Mouse (Mus musculus) brain, embryonic 18.5 days (tissue): ENCODE measurements around the gene Socs7.
"Not testable (repeated sequence)": the region's sequence is repeated elsewhere in the genome, so short reads cannot be mapped to it uniquely, and the experiment has no call there.

Source experiments
- DNase-seq: peaks from one replicate; pipeline ENCODE4 v3.0.0-alpha.2; 2012; ENCODE audit warnings: low read depth, low spot score

The Socs7 gene

DNA sequence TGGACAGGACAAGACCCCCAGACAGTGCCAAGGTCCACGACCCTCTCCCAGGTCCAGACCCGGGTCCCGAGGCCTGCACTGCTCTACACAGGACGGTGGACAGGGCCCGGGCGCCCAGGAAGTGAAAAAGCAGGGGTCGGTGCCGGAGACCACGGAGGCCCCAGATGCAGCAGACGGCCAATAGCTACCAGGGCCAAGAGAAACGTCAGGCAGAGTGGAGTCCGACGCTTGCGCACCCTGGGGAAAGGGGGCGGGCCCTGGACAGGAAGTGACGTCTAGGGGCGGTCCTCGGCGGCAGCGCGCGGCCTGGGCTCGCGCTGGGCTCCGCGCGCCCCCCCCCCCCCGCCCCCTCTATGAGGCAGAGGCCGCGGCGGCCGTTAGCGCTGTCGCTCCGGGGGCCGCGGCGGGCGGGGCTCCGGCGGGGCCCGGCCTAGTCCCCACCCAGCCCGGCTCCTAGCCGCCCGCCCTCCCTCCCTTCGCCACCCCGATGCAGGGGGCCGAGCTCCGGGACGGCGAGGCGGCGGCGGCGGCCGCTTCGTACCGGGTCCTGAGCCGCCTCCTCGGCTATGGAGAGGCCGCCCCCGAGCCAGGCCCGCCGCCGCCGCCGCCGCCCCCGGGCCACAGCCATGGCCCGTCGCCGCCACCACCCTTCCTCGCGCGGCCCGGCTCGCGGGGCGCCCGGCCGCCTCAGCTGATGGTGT is at the start of gene Socs7:
TSS of gene Socs7 (plus strand) at position 604 of the 701 bp plus-strand sequence.
- DNase-seq: peak; percentile 89

DNA sequence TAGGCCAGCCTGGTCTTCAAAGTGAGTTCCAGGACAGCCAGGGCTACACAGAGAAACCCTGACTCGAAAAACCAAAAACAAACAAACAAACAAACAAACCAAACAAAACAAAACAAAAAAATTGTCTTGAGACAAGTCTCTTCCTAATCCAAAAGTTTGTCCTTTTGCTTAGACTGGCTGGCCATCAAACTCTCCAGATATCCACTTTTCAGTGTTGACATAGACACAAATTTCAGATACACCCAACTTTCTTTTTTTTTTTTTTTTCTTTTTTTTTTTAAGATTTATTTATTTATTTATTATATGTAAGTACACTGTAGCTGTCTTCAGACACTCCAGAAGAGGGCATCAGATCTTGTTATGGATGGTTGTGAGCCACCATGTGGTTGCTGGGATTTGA is 49.5 kb upstream of the Socs7 start:
- DNase-seq: not testable (repeated sequence)

DNA sequence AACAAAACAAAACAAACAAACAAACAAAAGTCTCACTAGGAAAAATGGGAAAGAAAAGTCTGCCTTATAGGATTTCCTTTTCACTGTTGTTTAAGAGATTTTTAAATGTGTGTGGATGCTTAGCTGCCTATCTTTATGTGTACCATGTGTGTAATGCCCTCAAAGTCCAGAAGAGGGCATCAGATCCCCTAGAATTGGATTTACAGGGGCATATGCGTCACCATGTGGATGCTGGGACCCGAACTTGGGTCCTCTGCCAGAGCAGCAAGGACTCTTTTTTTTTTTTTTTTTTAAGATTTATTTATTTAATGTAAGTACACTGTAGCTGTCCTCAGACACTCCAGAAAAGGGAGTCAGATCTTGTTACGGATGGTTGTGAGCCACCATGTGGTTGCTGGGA is 48.2 kb upstream of the Socs7 start:
- no peak for DNase-seq

DNA sequence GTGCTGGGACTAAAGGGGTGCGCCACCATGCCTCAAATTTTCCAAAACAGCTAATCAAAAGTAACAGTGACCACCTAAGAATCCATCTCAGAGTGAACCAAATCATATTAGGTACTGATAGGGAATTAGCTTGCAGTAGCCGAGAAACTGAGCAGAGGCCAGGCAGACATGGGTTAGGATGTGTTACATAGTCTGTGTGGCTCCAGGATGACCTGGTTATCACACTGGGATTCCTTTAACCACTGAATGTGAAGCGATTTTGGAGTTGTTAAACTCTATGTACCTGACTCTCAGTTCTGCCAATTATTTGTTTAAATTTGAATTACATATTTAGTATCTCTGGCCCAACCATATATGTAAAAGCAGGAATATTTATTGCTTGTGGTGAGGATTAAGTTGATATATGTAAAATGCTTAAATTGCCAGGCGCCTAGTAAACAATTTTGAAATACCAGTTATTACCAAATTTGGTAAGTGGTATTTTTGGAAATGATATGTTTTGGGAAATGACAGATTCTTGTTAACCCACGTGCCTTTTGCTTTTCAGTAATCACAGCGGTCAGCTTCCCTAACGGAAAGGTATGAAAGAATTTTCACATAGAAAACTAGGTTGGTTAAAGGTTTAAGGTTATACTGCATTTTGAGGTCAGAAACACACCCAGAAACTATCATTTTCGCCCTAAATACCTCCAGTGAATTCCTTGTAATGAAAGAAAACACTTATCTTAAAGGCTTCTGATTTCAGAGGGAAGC is 47.4 kb upstream of the Socs7 start:
- DNase-seq: no peak

DNA sequence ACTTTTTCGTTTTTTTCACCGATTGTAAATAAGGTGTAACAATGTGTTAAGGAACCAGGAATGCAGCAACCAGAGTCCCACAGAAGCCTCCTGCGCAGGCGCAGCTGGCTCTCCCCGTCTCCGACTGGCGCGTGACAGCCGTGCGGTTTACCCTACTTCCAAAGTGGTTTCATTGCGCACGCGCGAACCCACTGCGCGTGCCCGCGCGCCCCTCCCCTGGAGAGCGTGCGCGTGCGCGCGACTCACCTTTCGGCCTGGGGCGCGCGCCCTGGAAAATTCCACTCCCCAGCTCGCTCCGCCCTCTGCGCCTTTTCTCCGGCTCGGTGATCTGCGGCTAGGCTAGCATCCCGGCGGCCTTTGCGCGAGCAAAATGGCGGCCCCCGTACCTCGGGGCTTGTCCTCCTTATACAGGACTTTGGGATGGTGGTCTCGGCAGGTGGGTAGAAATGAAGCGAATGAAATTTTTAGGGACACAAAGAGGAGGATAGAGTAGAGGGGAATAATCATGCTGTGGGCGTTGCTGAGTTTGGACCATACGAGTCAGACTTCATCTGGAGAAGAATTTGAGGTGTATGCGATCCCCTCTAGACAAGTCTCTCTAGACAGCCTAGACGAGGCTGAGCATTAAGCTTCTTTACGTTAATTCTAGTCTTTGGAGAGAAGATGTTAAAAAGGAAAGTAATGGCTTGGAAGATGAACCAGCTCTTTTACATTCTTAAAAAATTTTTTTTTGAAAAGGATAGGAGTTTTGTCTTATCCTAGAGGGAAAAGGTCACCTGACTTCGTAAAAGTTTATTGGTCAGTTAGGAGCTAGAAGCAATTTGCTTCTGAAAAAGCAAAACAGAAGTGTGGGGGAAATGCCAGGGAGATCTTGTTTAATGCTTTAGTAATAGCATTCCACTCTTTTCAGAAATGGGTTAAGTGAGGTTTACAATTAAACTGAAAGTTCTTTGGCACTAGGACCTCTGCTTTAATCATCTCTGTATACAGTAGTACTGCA is 46.5 kb upstream of the Socs7 start, which contains the start of gene Mrpl45:
TSS of gene Mrpl45 (plus strand) at position 213 of the 1,000 bp plus-strand sequence.
- peak; percentile 93 for DNase-seq

DNA sequence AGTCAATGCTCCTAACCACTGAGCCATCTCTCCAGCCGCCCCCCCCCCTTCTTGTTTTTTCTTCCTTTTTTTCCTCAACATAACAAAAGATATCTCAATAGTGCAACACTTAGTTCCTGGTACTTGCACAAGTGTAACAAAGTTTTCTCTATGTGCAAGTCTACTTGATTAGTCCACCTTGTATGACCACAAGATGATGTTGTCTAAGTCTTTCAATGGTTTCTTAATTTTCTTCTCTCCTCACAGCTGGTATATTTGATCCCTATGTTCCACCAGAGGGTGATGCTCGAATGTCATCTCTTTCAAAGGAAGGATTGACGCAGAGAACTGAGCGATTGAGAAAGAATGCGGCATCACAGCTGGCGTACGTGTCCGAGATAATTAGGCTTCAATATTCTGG is 41.2 kb upstream of the Socs7 start:
- no peak for DNase-seq

DNA sequence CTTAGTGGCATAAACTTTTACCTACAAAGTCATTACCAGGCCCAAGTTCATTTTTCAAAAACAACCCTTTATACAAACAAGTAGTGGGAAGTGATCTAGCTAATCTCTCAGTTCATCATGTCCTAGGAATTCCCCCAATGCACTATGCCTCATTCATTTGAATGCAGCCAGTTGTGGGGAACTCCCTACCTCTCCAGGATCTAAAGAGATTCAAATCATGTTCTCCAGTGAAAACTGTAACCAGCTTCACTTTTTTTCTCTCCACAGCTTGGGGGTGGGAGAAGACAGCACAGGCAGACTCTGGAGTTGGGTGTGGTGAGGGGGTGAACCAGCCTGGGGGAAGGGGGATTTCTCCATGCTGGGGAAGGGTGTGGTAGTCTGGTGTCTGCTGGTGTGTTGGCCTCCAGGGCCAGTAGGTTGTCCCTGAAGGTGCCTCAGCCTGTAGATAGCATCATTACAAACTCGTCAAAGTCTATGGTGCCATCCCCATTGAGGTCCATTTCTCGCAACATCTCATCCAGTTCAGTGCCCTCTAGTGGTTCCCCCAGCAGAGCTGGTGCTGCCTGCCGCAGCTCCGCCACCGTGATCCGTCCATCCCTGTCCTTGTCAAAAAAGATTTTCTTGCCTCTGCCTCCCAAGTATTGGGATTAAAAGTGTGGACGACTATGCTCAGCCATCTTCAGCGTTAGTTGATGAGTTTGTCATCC is 40.3 kb upstream of the Socs7 start:
- DNase-seq: not testable (repeated sequence)

DNA sequence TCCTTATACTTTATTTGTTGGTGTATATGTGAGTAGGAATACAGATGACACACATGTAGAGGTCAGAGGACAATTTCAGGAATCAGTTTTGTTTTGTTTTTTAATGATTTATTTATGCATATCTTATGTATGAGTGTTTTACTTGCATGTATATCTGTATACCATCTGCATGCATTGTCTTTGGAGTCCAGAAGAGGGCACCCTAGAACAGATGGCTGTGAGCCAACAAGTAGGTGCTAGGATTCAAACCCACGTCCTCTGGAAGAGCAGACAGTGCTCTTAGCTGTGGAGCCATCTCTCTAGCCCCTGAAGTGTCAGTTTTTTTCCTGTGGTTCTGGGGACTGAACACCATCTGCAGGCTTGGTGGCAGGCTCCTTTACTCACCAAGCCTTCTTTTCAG is 37.1 kb upstream of the Socs7 start:
- no peak for DNase-seq

DNA sequence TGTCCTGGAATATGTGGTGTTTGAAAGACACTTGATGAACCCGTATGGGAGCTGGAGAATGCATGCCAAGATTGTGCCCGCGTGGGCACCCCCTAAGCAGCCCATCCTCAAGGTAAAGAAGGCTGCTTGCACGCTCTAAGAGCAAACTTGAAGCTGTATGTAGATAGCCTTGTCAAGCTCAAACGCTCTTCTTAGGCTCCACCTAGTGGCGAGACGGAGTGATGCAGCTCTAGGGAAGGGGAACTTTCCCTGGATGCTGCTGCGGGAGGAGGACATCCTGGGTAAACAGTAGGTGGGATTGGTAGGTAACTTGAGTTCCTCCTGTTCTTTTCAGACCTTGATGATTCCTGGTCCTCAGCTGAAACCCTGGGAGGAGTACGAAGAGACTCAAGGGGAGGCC is 34.2 kb upstream of the Socs7 start:
- no peak for DNase-seq

DNA sequence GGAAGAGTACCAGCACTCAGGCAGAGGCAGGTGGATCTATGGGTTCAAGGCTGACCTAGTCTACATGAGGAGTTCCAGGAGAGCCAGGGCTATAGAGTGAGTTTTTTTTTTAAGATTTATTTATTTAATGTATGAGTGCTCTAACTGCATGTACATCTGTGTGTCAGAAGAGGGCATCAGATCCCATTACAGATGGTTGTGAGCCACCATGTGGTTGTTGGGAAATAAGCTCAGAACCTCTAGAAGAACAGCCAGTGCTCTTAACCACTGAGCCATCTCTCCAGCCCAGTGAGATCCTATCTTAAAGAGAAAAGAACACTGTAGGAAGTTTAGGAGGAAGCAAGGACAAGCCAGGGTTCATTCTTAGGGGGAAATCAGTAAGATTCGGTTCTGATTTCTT is 32.0 kb upstream of the Socs7 start:
- DNase-seq: no peak

DNA sequence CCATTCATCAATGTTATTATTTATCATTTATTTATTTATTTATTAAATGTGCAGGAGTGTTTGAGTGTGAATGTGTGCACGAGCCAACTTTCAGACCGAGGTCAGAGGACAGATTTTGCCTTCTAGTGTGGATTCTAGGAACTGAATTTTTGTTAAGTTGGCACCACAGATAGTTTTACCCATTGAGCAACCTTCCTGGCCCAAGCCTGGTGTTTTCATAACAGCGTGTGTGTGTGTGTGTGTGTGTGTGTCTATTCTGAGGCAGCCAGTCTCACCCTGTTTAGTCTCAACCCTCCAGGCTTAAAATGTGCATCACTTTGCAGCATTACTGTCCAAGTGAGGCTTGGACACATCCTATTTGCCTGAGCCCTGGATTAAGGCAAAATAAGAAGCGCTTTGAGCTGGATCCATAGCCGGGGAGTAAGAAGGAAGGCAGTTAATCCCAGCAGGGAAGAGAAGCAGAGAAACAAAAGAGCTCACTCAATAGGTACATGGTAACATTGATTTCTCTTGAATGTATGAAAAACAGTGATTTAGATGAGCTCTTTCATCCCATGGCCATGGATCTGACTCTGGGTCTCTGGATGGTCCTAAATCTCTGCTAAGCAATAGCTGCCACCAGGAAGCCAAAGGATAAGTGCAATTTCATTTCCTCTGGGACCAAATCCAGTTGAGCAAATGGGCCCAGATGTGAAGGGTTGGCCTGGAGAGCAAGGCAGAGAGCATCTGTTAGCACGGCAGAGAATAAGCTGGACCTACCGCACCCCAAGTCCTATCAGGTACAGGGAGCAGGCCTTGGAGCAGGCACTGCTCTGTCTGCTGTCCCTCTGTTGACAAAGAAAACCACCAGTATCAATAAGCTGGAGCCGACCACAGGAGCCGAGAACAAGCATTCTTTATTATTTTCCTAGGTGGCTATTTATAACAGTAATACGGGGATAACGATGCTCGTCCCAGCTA is 30.8 kb upstream of the Socs7 start:
- no peak for DNase-seq

DNA sequence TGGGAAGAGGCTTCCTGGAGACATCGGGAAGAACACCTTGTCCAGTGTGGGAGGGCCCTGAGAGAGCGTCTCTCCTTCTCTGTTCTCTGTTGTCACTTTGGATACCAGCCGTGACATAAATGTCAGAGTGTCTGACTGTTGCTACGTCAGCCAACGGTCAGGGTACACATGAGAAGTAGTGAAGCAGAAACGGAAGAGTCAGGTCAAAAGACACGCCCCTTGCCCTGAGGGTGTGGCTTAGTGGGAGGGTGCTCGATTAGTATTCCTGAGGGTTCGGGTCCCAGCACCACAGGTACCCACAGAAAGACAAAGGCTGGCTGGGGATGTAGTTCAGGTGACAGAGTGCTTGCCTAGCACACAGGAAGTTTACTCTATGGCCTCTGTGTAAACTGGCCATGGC is 29.3 kb upstream of the Socs7 start:
- DNase-seq: no peak

DNA sequence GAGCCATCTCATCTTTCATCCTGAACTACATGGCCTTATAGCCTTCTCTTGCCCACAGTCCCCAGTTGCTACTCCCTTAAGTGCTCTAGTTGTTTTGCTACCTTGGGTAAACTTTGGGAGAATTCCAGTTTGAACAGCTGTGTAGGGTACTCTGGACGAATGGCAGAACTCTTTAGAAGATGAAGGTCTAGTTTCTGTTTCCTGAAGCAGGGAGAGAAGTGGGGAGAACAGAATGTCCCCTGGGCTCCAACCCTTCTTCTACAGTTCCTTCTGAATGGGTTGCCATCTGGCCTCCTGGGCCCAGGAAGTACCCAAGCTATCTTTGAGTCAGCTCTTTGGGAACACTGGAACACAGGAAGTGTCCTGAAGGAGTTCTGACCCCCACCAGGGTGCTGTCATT is 28.5 kb upstream of the Socs7 start:
- DNase-seq: no peak

DNA sequence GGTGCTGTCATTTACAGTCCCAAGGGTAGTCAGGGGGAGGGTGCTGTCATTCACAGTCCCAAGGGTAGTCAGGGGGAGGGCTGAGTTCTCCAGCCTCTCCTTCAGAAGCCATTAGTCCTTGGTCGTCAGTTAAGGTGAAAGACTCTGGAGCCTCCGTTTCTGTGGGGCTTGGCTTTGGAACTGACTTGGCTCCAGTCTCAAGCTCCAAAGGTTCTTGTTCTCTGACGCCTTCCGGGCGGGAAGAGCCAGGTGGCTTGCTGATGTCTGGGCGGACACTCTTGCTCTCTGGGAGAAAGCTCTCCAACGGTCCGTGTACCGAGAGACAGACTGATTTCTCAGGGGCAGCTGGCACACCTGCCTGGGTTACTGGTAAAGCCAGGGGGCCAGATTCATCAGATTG is 28.0 kb upstream of the Socs7 start:
- no peak for DNase-seq

DNA sequence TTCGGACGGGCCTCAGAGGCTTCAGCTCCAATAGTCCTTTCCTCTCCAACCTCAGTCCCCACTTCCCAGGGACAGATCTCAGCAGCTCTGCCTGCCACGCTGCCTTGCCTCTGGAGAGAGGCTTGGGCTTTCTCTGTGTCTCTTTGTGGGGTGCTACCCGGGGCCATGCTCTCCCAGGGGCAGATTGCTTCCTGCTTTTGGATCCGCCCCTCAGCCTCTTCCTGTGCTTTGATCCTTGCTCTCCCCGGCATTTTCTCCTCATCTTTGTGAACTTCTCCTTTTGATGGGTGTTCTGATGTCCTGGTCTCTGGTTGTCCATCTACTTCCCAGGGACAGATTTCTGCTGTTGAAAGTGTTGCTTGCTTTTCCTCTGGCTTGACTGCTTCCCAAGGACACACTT is 26.1 kb upstream of the Socs7 start:
- no peak for DNase-seq

DNA sequence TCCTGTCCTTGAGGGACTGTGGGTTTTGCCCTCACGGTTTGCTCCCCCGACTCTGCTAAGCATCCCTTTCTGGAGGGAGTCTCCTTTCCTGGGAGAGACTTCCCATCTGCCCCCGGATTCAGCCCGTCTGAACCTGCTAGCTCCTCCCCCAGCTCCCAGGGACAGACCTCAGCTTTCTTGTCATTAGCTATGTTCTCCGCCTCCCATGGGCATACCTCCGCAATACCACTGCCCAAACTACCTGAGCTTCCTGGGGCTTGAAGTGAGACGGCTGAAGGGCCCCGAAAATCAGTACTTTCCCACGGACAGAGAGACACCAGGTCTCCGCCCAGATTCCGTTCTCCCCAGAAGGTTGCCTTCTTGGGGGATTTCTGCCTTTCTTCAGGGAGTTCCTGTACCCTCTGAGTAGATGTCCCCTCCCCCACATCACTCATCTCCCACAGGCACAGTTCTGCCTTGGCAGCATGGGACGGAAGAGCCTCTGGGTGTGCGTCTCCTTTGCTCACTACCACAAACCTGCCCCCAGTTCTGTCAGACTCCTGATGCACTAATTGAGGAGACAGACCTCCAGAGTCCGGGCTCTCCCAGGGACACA is 25.5 kb upstream of the Socs7 start:
- no peak for DNase-seq

DNA sequence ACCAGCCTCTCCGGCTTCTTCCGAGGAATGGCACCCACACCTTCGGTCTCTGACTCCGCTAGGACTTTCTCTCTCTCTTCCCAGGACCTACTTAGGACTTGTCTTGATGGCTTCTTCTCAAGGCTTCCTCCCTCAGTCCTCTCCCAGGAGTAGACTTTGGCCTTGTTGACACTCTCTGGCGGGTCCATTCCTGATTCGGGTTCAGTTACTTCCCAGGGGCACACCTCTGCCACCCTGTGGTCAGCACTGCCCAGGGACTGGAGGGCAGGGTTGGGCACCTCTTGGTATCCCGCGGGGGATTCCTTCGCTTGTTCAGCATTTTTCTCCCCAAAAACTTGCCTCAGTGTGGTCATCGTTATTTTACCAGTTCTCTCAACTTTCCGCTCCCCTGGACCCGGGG is 25.0 kb upstream of the Socs7 start:
- DNase-seq: no peak

DNA sequence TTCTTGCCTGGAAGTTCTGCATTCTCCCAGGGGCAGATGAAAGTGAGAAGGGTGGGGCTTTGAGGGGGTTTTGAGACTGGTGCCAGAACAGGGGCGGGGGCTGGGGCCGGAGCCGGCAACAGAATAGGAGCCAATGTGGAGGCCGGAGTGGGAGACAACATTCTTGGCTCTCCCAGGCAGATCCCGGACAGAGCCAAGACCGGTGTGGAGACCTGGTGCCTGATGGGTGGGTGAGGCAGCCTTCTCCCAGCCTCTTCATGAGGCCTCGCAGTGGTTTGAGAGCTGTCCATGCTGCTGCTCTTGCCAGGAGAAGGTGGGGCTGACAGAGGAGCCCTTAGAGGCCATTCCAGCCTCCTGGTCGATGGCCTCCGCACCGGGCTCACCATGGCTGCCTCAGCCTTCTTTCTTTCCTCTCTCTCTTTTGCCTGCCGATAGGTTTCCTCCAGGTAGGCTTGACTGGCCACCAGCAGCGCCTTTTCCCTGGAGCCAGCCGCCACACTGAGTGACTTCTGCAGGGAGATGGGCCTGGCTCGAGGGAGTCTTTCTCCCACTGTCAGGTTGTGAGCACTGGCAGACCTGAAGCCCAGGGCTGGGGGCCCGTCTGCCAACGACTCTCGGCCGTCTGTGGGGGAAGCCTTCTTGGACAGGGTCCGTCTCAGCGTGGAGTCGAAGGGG is 23.9 kb upstream of the Socs7 start:
- no peak for DNase-seq

DNA sequence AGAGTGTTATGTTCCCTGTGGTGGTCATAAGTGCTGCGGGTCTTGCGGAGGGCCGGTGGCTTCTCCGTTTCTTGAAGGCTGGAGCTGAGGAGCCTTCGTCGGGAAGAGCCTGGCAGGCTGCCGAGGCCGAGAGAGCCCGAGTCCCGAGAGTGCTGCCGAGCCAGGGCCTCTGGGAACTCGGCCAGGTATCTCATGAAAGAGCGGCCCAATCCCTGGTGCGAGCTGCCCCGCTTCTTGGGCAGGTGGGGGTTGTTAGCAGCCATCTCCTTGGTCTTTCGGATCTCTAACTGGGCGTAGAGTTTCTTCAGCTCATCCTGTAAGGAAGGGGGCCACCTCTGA is 23.4 kb upstream of the Socs7 start:
- no peak for DNase-seq
